Mouse (Mus musculus) CD8-positive naive resting alpha-beta T cell, adult 2 months (primary cell): Measurements from ENCODE around the gene Cnot10.

Source experiments
- DNase-seq, 2 experiments: peaks; one replicate each; pipeline ENCODE4 v3.0.0; 2022; ENCODE audit warnings: low read depth in 2 of 2, low spot score in 2 of 2

The Cnot10 gene

GRCm38 (mm10) chr9:114549117-114549516 lies 90.9 kb downstream of the Cnot10 start:
- DNase-seq: no peak

- DNase-seq: no peak
Observed at GRCm38 (mm10) chr9:114548496-114548895, 91.5 kb downstream of the Cnot10 start.

GRCm38 (mm10) chr9:114547643-114548077 lies 92.3 kb downstream of the Cnot10 start:
- DNase-seq: no peak

GRCm38 (mm10) chr9:114546765-114547164 lies 93.2 kb downstream of the Cnot10 start:
- no peak for DNase-seq

- DNase-seq: no peak
Observed at GRCm38 (mm10) chr9:114544754-114545393, 95.1 kb downstream of the Cnot10 start.

- DNase-seq: no peak
Observed at GRCm38 (mm10) chr9:114543882-114544753, 95.9 kb downstream of the Cnot10 start.

GRCm38 (mm10) chr9:114541279-114541741 lies 98.7 kb downstream of the Cnot10 start:
- DNase-seq: no peak

GRCm38 (mm10) chr9:114538996-114539563 lies 100.9 kb downstream of the Cnot10 start:
- no peak for DNase-seq

- no peak for DNase-seq
Observed at GRCm38 (mm10) chr9:114536628-114537027, 103.4 kb downstream of the Cnot10 start.
